Mouse (Mus musculus) right cerebral cortex, postnatal 25 days (tissue): ENCODE measurements around the gene Tasp1.
"Not testable (repeated sequence)": the region's sequence is repeated elsewhere in the genome, so short reads cannot be mapped to it uniquely, and the experiment has no call there.

ENCODE experiments used
- DNase-seq: peaks from one replicate; pipeline ENCODE4 v3.0.0; 2022

Tasp1 gene

DNA sequence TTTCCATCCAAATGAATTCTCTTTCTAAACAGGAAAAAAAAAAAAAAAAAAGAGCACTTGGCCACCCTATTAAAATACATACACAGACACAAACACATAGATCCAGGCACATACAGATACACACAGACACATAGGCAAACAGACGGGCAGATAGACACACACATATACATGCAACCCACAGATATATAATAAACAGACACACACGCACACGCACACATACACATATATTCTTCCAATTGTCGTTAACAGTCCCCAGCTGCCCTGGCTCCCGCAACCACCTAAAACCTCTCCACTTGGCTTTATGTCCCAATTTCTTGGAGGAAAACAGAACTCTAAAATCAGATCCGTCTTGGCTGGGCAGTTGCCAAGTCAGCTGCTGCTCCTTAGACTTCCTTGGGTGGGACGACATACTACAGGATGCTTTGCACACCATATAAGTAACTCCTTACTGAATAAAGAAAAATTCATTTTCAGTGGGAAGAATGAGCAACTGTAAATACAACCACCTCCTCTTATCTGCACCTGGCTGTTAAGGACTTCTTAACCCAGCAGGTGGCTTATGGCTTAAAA lies 188.5 kb downstream of the Tasp1 start:
- no peak for DNase-seq

DNA sequence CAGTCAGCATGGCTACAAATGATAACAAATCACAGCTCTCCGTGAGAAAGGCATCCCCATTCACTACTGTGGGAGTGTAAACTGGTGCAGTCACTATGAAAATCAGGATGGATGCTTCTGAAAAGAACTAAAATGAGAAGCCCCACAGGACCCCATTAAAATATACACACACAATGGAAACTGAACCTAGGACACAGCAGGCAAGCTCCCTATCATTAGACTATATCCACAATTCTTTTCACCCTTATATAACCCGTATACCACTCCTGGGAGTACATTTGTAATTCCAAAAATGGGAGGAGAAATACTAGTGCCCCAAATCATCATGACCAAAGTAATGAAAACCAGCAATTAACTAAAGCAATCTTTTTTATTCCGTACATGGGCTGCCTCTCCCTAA lies 190.7 kb downstream of the Tasp1 start:
- DNase-seq, result no peak

DNA sequence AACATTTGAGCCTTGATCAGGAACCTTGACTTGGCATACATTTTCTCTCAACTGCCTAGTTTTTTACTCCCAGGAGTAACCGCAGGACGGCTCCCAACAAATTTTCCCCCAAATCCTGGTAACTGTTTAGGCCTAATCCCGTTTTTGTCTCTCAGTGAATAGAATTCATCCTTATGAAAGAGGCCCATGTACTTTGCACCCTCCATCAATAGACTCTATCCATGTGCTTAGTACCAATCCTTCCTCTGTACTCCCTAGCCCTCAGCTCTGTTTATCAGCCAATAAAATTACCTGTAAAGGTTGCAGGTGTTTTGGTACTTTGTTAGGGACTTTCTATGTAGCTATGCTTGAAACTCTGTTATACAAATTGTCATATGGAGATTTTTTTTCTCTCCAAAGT lies 192.4 kb downstream of the Tasp1 start:
- no peak for DNase-seq

DNA sequence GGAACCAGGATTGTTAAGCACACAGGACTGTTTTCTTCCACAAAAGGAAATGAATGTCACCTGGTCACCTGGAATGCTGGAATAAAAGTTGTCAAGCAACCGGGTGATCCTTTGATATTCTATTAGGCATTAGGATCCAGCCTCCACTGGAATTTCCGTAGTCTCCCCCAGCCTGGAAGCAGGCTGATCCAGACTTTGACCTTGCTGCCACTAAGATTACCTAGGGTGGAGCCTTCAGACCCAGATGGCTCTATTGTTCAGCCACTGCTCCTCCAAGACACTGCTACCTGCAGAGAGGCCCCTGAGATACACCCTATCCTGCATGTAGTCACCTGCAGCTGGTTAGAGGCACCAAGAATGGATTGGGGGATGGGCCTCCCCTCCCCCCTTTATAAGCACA lies 192.8 kb downstream of the Tasp1 start:
- no peak for DNase-seq

GRCm38 (mm10) chr2:139869071-139869470 lies 197.5 kb downstream of the Tasp1 start:
- DNase-seq, result not testable (repeated sequence)

DNA sequence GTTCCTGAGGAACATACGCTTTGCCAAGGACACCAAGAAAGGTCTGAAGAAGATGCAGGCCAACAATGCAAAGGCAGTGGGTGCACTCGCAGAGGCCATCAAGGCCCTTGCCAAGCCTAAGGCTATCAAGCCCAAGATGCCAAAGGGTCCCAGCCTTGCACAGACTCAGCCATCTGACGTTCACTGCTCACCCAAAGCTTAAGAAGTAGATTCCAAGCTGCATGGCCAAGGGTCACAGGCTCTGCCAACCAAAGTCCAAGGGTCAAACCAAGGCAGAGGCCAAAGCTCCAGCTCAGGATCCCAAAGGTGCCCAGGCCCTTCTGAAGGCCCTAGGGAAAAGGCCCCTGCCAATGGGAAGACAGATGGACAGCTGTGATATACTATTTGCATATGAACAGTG lies 203.2 kb downstream of the Tasp1 start:
- not testable (repeated sequence) for DNase-seq

- DNase-seq, result no peak
Observed at GRCm38 (mm10) chr2:139860133-139860494, 206.5 kb downstream of the Tasp1 start.

DNA sequence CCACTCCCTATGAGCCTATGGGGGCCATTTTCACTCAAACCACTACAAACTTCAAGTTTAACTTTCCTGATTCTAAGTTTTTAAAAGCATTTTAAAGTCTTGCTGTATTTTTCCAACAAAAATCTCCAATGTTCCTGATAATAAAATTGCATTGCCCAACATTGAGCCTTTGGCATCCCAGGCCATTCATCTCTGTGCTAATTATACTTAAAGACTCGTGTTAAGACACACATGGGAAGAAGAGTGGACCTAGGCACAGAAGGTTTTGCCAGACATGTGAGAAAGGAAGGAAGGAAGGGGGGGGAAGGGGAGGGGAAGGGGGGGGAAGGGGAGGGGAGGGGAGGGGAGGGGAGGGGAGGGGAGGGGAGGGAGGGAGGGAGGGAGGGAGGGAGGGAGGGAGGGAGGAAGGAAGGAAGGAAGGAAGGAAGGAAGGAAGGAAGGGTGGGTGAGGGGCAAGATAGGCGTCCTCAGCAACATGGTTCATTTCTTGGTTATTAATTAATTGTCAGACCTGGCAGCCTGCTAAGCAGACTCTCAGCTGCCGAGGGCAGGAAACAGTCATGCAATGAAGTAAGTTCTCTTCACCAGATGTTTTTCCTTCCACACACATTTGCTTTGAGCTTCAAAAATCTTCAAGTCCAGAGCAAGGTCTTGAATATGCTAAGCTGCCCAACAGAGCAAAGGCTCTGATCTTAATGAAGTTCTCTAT lies 207.0 kb downstream of the Tasp1 start:
- no peak for DNase-seq

GRCm38 (mm10) chr2:139849621-139850020 lies 217.0 kb downstream of the Tasp1 start:
- DNase-seq, result no peak

DNA sequence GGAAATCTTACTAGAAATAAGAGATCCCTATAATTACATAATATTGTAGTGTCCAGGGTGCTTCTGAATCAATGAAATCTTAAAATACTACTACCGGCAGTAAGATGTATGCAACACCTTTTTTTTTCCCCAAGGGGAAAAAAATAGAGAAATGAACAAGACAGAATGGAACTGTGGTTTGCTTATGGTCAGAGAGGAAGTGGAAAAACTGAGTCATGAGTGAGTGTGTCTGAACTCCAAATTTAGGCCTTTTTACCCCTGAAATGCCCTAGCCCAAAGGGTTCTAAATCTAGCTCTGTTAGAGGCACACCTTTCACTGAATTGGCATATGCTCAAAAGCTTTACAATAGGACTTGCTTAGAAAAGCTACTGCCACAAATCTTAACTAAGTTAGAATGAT lies 225.2 kb downstream of the Tasp1 start:
- no peak for DNase-seq

- no peak for DNase-seq
Observed at GRCm38 (mm10) chr2:139840941-139841340, 225.7 kb downstream of the Tasp1 start.

GRCm38 (mm10) chr2:139821589-139822378 lies 244.8 kb downstream of the Tasp1 start:
- no peak for DNase-seq

DNA sequence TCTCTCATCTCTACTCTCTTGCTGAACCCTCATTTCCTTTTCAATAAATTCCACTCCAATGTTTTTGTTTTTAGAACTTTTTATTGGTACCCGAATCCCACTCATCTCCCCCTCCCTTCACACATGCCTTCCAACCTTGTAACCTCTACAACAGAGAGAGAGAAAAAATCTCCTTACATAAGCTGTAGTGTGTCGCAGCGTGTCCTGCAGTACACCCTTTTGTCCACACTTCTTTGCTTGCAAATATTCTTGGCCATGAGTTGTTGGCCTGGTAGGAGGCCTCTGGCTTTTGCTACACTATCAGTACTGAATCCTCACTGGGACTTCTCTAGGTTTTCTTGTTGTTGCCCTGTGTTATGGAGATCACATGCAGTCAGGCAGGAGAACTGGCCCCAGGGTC lies 249.3 kb downstream of the Tasp1 start:
- no peak for DNase-seq

- DNase-seq, result no peak
Observed at GRCm38 (mm10) chr2:139807887-139808286, 258.7 kb downstream of the Tasp1 start.

DNA sequence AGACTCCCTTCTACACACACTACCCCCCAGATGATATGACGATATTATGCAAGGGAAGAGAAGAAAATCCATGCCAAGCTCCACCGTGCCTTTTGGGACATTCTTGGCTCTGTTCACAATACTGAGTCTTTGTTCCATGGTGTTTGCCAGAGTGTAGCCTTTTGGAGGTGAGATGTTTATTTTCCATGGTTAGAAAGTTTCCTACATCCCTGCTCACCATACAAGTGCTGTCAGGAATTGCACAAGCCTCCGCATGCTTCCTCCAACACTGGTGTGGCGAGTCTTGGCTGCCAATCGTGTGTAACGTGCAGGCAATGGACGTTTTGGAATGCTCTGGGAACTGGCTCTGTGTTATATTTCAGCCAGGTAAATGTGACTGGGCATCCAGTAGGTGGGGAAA lies 262.6 kb downstream of the Tasp1 start:
- DNase-seq, result no peak

DNA sequence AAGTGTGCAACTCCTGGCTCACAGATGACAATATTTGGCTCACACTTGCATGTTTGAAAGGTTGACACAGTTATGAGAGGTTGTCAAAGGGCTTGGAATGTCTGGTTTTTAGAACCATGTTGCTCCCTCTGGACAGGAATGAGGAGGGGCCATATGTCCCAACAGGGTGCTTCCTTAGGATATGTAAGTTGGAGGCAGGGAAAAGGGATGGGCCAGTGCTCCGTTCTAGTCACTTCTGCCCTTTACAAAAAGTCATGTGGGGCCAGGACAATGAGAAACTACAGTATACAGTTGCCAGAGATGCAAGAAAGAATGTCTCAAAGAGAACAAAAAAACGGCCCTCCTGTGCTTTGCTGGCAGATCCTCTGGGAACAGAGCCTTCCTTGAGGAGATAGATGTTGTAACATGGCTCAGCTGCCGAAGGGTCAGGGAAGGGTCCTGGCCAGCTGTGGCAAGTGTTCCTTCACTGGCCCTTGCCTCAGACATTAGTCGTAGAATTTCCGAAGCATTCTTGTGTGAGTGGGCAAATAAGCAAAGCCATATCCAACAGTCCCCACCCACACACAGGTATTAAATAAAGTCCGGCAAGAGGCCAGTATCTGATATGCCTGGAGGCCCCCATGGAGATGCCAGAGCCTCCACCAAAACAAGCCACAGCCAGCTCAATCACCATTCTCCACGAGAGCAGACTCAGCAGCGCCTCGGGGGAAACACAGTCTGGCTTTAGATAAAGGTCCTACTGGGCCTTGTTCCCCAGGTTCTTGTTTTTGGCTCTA lies 274.1 kb downstream of the Tasp1 start:
- DNase-seq, result no peak

- no peak for DNase-seq
Observed at GRCm38 (mm10) chr2:139788658-139789057, 277.9 kb downstream of the Tasp1 start.

DNA sequence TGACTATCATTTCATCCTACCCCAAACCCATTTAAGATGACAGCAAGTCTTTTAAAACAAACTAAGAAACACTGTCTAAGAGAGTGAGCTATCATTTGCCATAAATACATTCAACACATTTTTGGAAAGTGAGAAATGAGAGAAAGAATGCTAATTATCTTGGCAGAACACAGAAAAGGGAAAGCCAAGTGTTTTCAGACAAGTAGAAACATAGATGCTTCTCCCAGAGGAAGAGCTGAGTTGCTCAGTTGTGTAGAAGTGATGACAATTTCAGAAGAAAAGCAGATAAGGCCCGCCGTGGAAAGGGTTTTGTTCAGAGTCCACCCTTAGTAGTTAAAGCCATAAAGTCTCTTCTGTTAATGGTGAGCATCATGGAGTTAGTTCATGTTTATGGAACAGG lies 281.7 kb downstream of the Tasp1 start:
- DNase-seq, result no peak

GRCm38 (mm10) chr2:139784465-139784864 lies 282.1 kb downstream of the Tasp1 start:
- no peak for DNase-seq
